Mouse (Mus musculus): Measurements from ENCODE around the gene Adh7. TPM values are rescaled to one million over a fixed set of nuclear protein-coding genes. Genes with fewer than 3 reads are reported as not detected.
A peak's percentile ranks its signal among the peaks of the same experiment; 100 is the strongest.

Adh7 gene
- polyA plus RNA-seq, 1 experiment from 2014 or later, result 0.25 TPM

DNA sequence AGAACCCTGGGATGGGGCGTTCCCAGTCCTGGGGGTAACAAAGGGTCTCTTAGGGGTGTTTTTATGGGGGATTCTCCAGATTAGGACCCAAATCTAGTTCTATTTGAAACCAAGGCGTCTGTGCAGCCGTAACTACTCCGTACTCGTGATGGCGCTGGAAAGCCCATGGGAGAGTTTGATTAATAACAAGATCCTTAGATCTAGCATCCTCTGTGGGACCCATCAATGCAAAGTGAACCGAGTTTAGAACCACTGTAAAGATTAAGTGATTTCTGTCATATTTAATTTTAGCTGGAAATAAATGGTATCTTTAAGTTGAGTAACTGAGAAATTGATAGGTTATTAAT lies 18.9 kb upstream of the Adh7 start:
- peak overlapping the region; percentile 73 for H3K27ac ChIP-seq (replicated peaks)
- no peak for DNase-seq (ENCODE audit: low spot score)
- H3K27me3 ChIP-seq (ENCODE audit: low read depth, poor library complexity, severe bottlenecking), result peaks cover 5% of the 10 kb centered on the region; the same call in 1 of the 2 replicates
- H3K4me1 ChIP-seq, result peaks cover 6% of the 10 kb centered on the region
- WGBS, result 83% methylated on average over 7 of the region's 7 CpGs
- H3K4me3 ChIP-seq, result no peak overlapping the region
- H3K9me3 ChIP-seq (replicated peaks), result no peaks in the 10 kb centered on the region
- H3K36me3 ChIP-seq, result no peaks in the 10 kb centered on the region

DNA sequence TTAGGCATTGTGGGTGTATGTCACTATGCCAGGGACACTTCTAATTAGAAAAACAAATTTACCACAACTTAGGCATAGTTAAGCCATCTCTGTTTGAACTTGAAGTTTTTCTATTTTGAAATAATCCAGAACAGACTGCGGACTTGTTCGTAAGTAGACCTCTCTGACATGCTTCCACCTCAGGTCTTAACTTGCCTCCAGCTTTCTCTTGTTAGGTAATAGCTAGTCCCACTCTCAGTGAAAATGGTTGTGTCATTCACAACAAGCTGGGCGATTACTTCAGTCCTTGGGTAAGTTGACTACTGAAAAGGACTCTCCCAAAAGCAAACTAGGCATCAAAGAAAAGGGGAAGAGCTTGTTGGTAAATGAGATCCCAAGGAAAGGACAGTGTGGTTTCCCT lies 8.7 kb upstream of the Adh7 start:
- 93% methylated on average over 3 of the region's 3 CpGs for WGBS
- H3K36me3 ChIP-seq, result no peaks in the 10 kb centered on the region

DNA sequence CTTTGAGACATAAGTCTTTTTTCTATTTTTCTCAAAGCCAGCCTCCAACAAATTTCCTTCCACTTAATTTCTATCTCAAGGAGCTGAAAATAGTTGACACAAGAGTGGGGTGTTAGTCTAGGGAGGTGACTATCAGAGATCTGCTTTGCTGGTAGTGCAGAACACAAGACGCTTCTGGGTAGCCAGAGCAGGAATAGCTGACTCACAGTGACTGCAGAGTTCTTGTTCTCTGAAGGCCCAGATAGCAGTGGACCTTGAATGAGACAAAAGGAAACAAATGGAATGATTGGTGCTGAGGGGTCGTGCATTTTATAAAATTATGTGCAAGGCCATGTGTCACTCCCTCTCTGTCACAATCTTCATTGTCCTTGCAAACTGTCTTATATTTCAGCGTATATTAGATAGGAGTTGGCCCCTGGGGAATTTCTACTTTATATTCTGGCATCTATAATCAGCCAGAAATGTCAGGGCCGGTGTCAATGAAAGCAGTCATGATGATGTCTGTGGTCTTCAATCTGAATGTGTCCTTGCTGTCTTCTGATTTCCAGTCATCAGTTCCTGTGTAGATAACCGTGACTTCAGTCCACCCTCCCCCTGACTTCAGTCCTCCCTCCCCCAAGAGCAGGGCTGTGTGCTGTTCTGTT lies 7.0 kb upstream of the Adh7 start:
- no peak overlapping the region for H3K27ac ChIP-seq (replicated peaks)
- 0 out of 2 replicates have a peak, but pooled peaks cover 2% of the 10 kb centered on the region for H3K9me3 ChIP-seq (replicated peaks)
- WGBS, result 89% methylated on average over 5 of the region's 5 CpGs
- H3K4me3 ChIP-seq, result no peak overlapping the region
- H3K27me3 ChIP-seq (ENCODE audit: low read depth, poor library complexity, severe bottlenecking), result no peaks in the 10 kb centered on the region
- H3K4me1 ChIP-seq, result peaks cover 5% of the 10 kb centered on the region
- DNase-seq (ENCODE audit: low spot score), result no peak
- H3K36me3 ChIP-seq, result no peaks in the 10 kb centered on the region

More for the DNA sequence above, 8.7 kb upstream of the Adh7 start:
- Histone ChIP-seq H3K27me3 (ENCODE audit: low read depth, poor library complexity, severe bottlenecking) (no peaks in the 10 kb centered on the region), H3K4me3 (no peak overlapping the region), H3K9me3 (replicated peaks) (0 out of 2 replicates have a peak, but pooled peaks cover 5% of the 10 kb centered on the region), H3K27ac (replicated peaks) (no peak overlapping the region), H3K4me1 (no peaks in the 10 kb centered on the region)
- DNase-seq (ENCODE audit: low spot score), result no peak

DNA sequence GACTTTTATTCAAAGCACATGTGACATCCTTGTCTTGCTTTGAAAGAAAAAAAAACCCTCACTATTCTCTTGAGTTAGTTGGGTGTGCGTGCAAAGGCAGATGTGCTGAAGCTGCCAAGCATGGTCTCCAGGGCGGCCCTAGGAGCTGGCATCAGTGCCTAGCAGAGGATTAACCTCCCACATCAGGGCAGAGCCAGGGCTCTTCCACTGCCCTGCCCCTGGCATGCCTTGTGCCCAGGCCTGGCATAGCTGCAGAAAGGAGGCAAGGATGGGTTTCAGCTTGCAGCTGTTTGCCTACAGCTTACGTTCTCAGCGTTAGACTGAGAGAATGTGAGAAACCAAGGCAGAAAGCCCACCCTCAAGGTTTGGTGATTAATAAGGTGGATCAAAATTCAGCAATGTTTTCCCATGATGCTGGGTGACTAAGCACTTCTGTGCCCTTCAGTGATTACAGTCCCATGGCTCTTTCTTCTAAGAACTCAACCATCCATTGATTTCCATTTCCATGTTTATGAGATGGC lies 5.1 kb upstream of the Adh7 start:
- no peak overlapping the region for H3K27ac ChIP-seq (replicated peaks)
- 89% methylated on average over 4 of the region's 4 CpGs for WGBS
- no peaks in the 10 kb centered on the region for H3K9me3 ChIP-seq (replicated peaks)
- H3K4me1 ChIP-seq, result peaks cover 13% of the 10 kb centered on the region
- H3K36me3 ChIP-seq, result no peaks in the 10 kb centered on the region
- no peak for DNase-seq (ENCODE audit: low spot score)
- H3K4me3 ChIP-seq, result no peak overlapping the region
- H3K27me3 ChIP-seq (ENCODE audit: low read depth, poor library complexity, severe bottlenecking), result no peaks in the 10 kb centered on the region

DNA sequence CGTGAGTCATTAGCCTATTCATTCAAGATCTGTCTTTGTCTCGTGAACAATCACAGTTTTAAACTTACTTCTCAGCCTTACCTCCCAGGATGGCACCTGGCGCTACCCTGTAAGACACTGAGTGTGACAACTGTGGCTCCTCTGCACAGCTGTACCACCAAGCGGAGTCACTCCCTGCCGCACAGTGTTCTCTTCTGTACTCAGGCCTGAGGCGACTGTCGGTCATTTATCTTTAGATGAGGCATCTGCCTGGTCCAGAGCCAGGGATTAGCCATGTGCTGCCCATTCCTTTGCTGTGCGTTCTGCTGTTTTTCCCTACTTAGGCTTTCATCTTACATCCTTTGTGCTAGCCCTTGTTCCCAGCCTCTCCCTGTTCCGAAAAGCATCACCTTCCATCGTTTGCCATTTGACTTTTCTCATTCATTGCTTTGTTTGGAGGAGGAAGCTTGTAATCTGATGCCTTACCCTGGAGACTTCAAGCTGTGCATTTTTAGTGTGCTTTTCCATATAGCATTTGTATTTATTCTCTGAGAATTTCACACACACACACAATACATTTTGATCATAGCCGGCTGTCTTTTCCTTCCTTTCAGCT lies 2.1 kb upstream of the Adh7 start:
- Histone ChIP-seq H3K27ac (replicated peaks) (peak overlapping the region; percentile 58; the same call in 1 of the 2 replicates), H3K27me3 (ENCODE audit: low read depth, poor library complexity, severe bottlenecking) (no peaks in the 10 kb centered on the region), H3K4me1 (peaks cover 13% of the 10 kb centered on the region), H3K4me3 (no peak overlapping the region), H3K9me3 (replicated peaks) (no peaks in the 10 kb centered on the region), H3K36me3 (no peaks in the 10 kb centered on the region)
- 36% methylated on average over 11 of the region's 11 CpGs for WGBS
- DNase-seq (ENCODE audit: low spot score), result peak; percentile 37

DNA sequence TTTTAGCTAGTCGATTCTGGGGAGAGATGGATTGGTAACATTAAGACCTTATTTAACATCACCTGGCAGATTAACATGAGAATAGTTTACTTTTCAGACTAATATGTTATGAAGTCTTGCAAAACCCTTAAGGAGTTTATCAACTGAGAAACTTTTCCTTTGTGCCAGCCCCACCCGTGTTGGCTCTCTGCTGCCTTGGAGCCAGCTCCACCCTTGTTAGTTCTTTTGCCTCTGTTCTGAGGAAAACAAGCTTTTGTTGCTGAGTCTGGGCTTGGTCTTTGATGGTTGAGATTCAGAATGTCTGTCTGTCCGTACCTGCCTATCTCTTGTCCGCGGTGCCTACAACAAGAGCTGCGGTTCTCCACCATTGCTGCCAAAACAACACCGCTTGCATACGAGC lies 1.5 kb upstream of the Adh7 start:
- no peaks in the 10 kb centered on the region for H3K27me3 ChIP-seq (ENCODE audit: low read depth, poor library complexity, severe bottlenecking)
- DNase-seq (ENCODE audit: low spot score), result no peak
- no peaks in the 10 kb centered on the region for H3K36me3 ChIP-seq
- WGBS, result 86% methylated on average over 8 of the region's 8 CpGs
- H3K4me1 ChIP-seq, result peaks cover 13% of the 10 kb centered on the region
- H3K4me3 ChIP-seq, result no peak overlapping the region
- no peaks in the 10 kb centered on the region for H3K9me3 ChIP-seq (replicated peaks)
- H3K27ac ChIP-seq (replicated peaks), result no peak overlapping the region

DNA sequence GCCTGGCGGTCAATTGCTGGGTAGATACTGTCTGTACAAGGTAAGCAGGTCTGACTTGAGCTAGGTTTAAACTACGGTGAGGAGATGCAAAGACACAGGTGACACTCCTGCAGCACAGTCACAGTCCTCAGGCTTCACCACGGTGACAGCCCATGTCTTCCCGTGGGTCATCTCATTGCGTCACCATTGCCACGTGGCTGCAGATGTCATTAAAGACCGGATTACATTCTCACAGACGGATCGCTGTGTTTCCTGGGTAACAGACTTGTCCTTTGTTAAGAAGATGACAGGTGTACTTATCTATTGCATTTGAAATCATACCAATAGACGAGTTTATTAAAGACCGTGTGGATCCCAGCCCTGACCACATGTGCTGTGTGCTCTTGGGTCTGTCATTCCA lies 3.6 kb downstream of the Adh7 start:
- peaks cover 19% of the 10 kb centered on the region for H3K4me1 ChIP-seq
- H3K27ac ChIP-seq (replicated peaks), result no peak overlapping the region
- no peaks in the 10 kb centered on the region for H3K27me3 ChIP-seq (ENCODE audit: low read depth, poor library complexity, severe bottlenecking)
- H3K4me3 ChIP-seq, result no peak overlapping the region
- no peaks in the 10 kb centered on the region for H3K9me3 ChIP-seq (replicated peaks)
- no peak for DNase-seq (ENCODE audit: low spot score)
- no peaks in the 10 kb centered on the region for H3K36me3 ChIP-seq
- 91% methylated on average over 11 of the region's 11 CpGs for WGBS

DNA sequence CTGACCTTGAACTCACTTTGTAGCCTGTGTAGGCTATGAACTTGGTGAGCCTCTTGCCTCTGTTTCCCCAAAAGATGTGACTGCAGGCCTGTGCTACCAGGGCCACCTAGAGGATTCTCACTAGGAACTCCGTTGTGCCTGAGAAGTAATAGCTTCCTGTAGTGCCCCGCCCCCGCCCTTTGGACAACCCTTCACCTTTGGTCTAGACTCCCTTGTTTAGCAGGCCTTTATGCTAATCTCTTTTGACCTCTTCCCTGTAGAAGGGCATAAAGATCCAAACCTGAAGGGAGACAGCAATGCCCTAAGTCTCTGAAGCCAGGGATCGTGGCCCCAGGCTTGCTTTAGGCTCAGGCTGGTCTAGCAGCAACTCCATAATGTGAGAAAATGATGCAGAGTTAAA lies 5.0 kb downstream of the Adh7 start:
- 69% methylated on average over 4 of the region's 4 CpGs for WGBS
- Histone ChIP-seq H3K36me3 (no peaks in the 10 kb centered on the region), H3K27ac (replicated peaks) (no peak overlapping the region), H3K4me3 (no peak overlapping the region), H3K27me3 (ENCODE audit: low read depth, poor library complexity, severe bottlenecking) (no peaks in the 10 kb centered on the region), H3K4me1 (peaks cover 26% of the 10 kb centered on the region), H3K9me3 (replicated peaks) (no peaks in the 10 kb centered on the region)
- no peak for DNase-seq (ENCODE audit: low spot score)

DNA sequence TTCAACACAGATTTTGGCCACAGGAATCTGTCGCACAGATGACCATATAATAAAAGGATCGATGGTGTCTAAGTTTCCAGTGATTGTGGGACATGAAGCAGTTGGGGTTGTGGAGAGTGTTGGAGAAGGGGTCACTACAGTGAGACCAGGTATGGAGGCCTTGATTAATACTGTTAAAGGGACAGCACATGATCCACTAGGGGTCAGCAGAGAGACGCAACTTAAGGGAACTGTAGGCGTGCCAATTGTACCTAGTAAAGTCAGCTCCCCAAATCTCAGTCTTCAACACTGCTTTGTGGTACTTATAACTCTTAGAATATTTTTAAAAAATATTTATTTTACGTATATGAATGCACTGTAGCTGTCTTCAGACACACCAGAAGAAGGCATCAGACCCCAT lies 5.4 kb downstream of the Adh7 start:
- WGBS, result 51% methylated on average over 5 of the region's 5 CpGs
- Histone ChIP-seq H3K36me3 (no peaks in the 10 kb centered on the region), H3K27me3 (ENCODE audit: low read depth, poor library complexity, severe bottlenecking) (no peaks in the 10 kb centered on the region), H3K4me1 (peaks cover 26% of the 10 kb centered on the region), H3K27ac (replicated peaks) (no peak overlapping the region), H3K4me3 (no peak overlapping the region), H3K9me3 (replicated peaks) (no peaks in the 10 kb centered on the region)
- DNase-seq (ENCODE audit: low spot score), result peak; percentile 23

DNA sequence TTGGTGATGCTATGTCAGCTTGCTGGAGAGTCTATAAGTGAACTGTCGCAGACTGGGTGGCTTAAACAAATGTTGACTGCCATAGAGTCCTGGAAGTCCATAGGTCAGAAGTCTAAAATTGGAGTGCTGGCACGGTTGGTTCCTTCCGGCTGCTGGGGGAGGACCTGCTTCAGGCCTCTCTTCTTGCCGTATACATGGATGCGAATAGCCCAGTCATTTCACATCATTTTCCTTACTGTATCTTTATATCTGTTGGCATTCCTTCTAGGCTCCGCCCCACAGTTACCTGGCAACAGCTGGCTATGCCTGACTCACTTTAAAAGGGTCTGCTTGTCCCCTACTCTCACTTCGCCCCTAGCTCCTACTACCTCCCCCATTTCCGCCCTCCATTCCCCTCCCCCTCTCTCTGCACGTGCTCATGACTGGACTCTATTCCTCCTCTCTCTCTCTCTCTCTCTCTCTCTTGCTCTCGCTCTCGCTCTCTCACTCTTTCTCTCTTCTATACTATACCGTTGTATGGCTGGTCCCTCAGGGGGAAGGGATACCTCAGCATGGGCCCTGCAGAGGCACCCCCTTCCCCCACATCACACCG lies 6.9 kb downstream of the Adh7 start:
- no peak for DNase-seq (ENCODE audit: low spot score)
- H3K9me3 ChIP-seq (replicated peaks), result no peaks in the 10 kb centered on the region
- 85% methylated on average over 13 of the region's 13 CpGs for WGBS
- H3K4me3 ChIP-seq, result no peak overlapping the region
- H3K27me3 ChIP-seq (ENCODE audit: low read depth, poor library complexity, severe bottlenecking), result no peaks in the 10 kb centered on the region
- H3K36me3 ChIP-seq, result no peaks in the 10 kb centered on the region
- H3K27ac ChIP-seq (replicated peaks), result peak overlapping the region; percentile 63; the same call in 1 of the 2 replicates
- H3K4me1 ChIP-seq, result peaks cover 26% of the 10 kb centered on the region

DNA sequence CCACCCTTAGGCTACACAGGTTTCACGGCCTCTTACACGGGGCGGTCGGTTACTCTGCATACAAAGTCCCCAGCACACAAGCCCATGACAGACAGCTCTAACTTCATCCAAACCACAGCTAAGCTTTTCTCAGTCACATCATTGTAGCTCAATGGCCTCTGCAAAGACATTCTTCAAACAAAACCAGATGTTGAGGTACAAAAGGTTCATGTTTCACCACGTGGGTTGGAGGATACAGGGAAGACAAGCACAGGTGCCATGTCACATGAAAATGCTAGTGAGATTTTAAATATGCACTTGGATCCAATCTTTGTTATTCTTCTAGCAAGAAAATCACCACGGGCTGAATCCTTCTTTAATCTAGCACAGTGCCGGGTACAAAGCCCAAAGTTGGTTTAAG lies 7.8 kb downstream of the Adh7 start:
- Histone ChIP-seq H3K36me3 (no peaks in the 10 kb centered on the region), H3K27ac (replicated peaks) (peak overlapping the region; percentile 79), H3K4me3 (no peak overlapping the region), H3K4me1 (peaks cover 26% of the 10 kb centered on the region), H3K27me3 (ENCODE audit: low read depth, poor library complexity, severe bottlenecking) (no peaks in the 10 kb centered on the region), H3K9me3 (replicated peaks) (no peaks in the 10 kb centered on the region)
- WGBS, result 67% methylated on average over 7 of the region's 7 CpGs
- DNase-seq (ENCODE audit: low spot score), result no peak

DNA sequence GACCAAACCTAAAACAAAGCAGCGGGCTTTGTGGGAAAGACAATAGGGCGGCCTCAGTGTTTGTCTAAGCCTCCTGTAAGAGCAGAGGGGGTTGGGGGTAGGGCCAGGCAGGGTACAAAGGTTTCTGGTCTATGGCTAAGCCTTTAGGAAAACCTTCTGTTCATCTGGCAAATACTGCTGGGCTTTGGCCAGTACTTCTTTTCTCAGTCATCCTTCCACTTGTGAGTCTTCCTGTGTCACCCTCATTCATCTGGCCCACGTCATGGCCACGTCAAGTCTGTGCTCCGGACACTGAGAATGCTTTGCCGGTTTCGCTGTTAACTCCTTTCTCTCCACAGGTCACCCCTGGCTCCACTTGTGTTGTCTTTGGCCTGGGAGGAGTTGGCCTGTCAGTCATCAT lies 8.3 kb downstream of the Adh7 start:
- Histone ChIP-seq H3K4me3 (0 out of 2 replicates have a peak overlapping the region, but pooled peaks have one; percentile 4), H3K4me1 (peaks cover 26% of the 10 kb centered on the region), H3K27ac (replicated peaks) (peak overlapping the region; percentile 79), H3K9me3 (replicated peaks) (no peaks in the 10 kb centered on the region), H3K36me3 (no peaks in the 10 kb centered on the region), H3K27me3 (ENCODE audit: low read depth, poor library complexity, severe bottlenecking) (no peaks in the 10 kb centered on the region)
- WGBS, result 45% methylated on average over 7 of the region's 7 CpGs
- peak; percentile 43 for DNase-seq (ENCODE audit: low spot score)

DNA sequence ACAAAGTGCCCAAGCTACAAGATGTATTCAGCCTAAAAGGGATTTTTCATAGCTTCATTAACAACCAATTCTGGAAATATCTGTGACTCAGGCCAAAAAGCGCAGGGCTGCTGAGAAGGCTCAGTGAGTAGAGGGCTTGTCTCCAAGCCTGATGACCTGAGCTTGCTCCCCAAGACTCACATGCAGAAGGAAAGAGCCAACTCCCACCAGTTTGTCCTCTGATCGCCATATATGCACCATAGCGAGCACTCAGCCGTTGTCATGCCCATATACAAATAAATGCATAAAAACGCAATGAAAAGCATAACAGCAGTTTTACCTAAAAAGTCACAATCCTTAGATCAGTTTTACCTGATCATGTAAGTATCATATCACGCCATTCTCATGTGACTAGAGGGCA lies 8.9 kb downstream of the Adh7 start:
- H3K4me3 ChIP-seq, result no peak overlapping the region
- 95% methylated on average over 6 of the region's 6 CpGs for WGBS
- no peaks in the 10 kb centered on the region for H3K9me3 ChIP-seq (replicated peaks)
- no peaks in the 10 kb centered on the region for H3K27me3 ChIP-seq (ENCODE audit: low read depth, poor library complexity, severe bottlenecking)
- H3K27ac ChIP-seq (replicated peaks), result peak overlapping the region; percentile 79
- H3K4me1 ChIP-seq, result peaks cover 26% of the 10 kb centered on the region
- H3K36me3 ChIP-seq, result no peaks in the 10 kb centered on the region
- no peak for DNase-seq (ENCODE audit: low spot score)
